Mouse (Mus musculus) MEL (cell line): ENCODE results near the gene Trappc10. TPM values are rescaled to one million over a fixed set of nuclear protein-coding genes. Genes with fewer than 3 reads are reported as not detected.
A peak's percentile ranks its signal among the peaks of the same experiment; 100 is the strongest.

ENCODE experiments used
- DNase-seq: peaks from one replicate; pipeline ENCODE4 v3.0.0; 2011; ENCODE audit warnings: low read depth, low spot score
- H3K27ac ChIP-seq: 2 replicates; pipeline ENCODE4 v1.5.1; 2012; ENCODE audit warnings: low read depth, mild to moderate bottlenecking, control low read depth, low read length, moderate library complexity; ENCODE audit not compliant: control insufficient read depth
- H3K27me3 ChIP-seq, 2 experiments: fragments of 150-350 bp in 1 of 2; sonication (generic) in 1 of 2; 2 replicates each; pipeline ENCODE4 v1.6.1; 2012; ENCODE audit warnings: low read length in 2 of 2, mild to moderate bottlenecking in 2 of 2, improper control_type of control experiment in 1 of 2, moderate library complexity in 1 of 2; ENCODE audit not compliant: insufficient read depth in 2 of 2, control insufficient read depth in 1 of 2
- H3K36me3 ChIP-seq, 2 experiments: 2 replicates each; pipeline ENCODE4 v1.6.1; 2012 to 2014; ENCODE audit warnings: low read length in 2 of 2, improper control_type of control experiment in 1 of 2, inconsistent platforms in 1 of 2, mild to moderate bottlenecking in 1 of 2; ENCODE audit not compliant: insufficient read depth in 2 of 2, control insufficient read depth in 1 of 2
- H3K4me1 ChIP-seq, 2 experiments: fragments of 150-350 bp in 1 of 2; sonication (generic) in 1 of 2; 2 replicates each; pipeline ENCODE4 v1.6.1; 2012; ENCODE audit warnings: low read length in 2 of 2, improper control_type of control experiment in 1 of 2, mild to moderate bottlenecking in 1 of 2; ENCODE audit not compliant: insufficient read depth in 2 of 2, control insufficient read depth in 1 of 2
- H3K4me3 ChIP-seq, 2 experiments: fragments of 150-350 bp in 1 of 2; sonication (generic) in 1 of 2; 2 replicates each; pipeline ENCODE4 v1.5.1; 2012; ENCODE audit warnings: low read depth in 2 of 2, low read length in 2 of 2, mild to moderate bottlenecking in 2 of 2, moderate library complexity in 2 of 2, control low read depth in 1 of 2, improper control_type of control experiment in 1 of 2; ENCODE audit not compliant: control insufficient read depth in 1 of 2, insufficient read depth in 1 of 2
- H3K79me2 ChIP-seq: 2 replicates; pipeline ENCODE4 v1.6.1; 2012; ENCODE audit warnings: mild to moderate bottlenecking, low read length, moderate library complexity; ENCODE audit not compliant: control insufficient read depth, poor library complexity, insufficient read depth
- H3K9ac ChIP-seq: 2 replicates; pipeline ENCODE4 v1.6.1; 2012; ENCODE audit warnings: low read depth, mild to moderate bottlenecking, control low read depth, low read length, moderate library complexity; ENCODE audit not compliant: control insufficient read depth, poor library complexity, severe bottlenecking
- H3K9me3 ChIP-seq: fragments of 150-350 bp; sonication (generic); replicated peaks from 2 replicates; pipeline ENCODE4 v1.6.1; 2012; ENCODE audit warnings: mild to moderate bottlenecking, low read length, improper control_type of control experiment, moderate library complexity; ENCODE audit not compliant: insufficient read depth
- BHLHE40 ChIP-seq: IDR thresholded peaks from 2 replicates; pipeline ENCODE4 v1.6.1; 2012; ENCODE audit warnings: low read depth, mild to moderate bottlenecking, inconsistent platforms, low read length, improper control_type of control experiment, borderline replicate concordance
- CTCF ChIP-seq, 3 experiments: IDR thresholded peaks in 2 of 3; conservative IDR thresholded peaks in 1 of 3; 2 replicates each; pipeline ENCODE4 v1.5.1; 2011 to 2012; ENCODE audit warnings: low read length in 3 of 3, low read depth in 2 of 3, mild to moderate bottlenecking in 2 of 3, improper control_type of control experiment in 1 of 3, inconsistent platforms in 1 of 3, mixed read lengths in 1 of 3, moderate library complexity in 1 of 3; ENCODE audit not compliant: control insufficient read depth in 1 of 3, insufficient read depth in 1 of 3, poor library complexity in 1 of 3, severe bottlenecking in 1 of 3
- ELF1 ChIP-seq: IDR thresholded peaks from 2 replicates; pipeline ENCODE4 v1.6.1; 2014; ENCODE audit warnings: low read depth, mild to moderate bottlenecking, inconsistent platforms, low read length, improper control_type of control experiment, moderate library complexity
- EP300 ChIP-seq, 2 experiments: IDR thresholded peaks; 2 replicates each; pipeline ENCODE4 v1.6.1; 2011; ENCODE audit warnings: improper control_type of control experiment in 2 of 2, low read length in 2 of 2, low read depth in 1 of 2, mild to moderate bottlenecking in 1 of 2
- ETS1 ChIP-seq: IDR thresholded peaks from 2 replicates; pipeline ENCODE4 v1.6.1; 2012; ENCODE audit warnings: low read depth, mild to moderate bottlenecking, inconsistent platforms, low read length, improper control_type of control experiment, moderate library complexity
- GABPA ChIP-seq: IDR thresholded peaks from 2 replicates; pipeline ENCODE4 v1.6.1; 2012; ENCODE audit warnings: low read depth, mild to moderate bottlenecking, inconsistent platforms, low read length, improper control_type of control experiment, moderate library complexity
- GATA1 ChIP-seq: IDR thresholded peaks from 2 replicates; pipeline ENCODE4 v1.6.1; 2011; ENCODE audit warnings: low read depth, low read length, improper control_type of control experiment
- HCFC1 ChIP-seq: IDR thresholded peaks from 2 replicates; pipeline ENCODE4 v1.6.1; 2012; ENCODE audit warnings: low read depth, mild to moderate bottlenecking, inconsistent platforms, low read length, improper control_type of control experiment, moderate library complexity
- JUND ChIP-seq: IDR thresholded peaks from 2 replicates; pipeline ENCODE4 v1.6.1; 2011; ENCODE audit warnings: low read depth, mild to moderate bottlenecking, improper control_type of control experiment, low read length
- KAT2A ChIP-seq: conservative IDR thresholded peaks from 2 replicates; pipeline ENCODE4 v1.6.1; 2012; ENCODE audit warnings: low read depth, low read length, improper control_type of control experiment, inconsistent platforms
- MAX ChIP-seq: IDR thresholded peaks from 2 replicates; pipeline ENCODE4 v1.6.1; 2011; ENCODE audit warnings: low read length, improper control_type of control experiment
- MAZ ChIP-seq: IDR thresholded peaks from 2 replicates; pipeline ENCODE4 v1.6.1; 2012; ENCODE audit warnings: low read depth, mild to moderate bottlenecking, inconsistent platforms, low read length, improper control_type of control experiment
- MEF2A ChIP-seq: IDR thresholded peaks from 2 replicates; pipeline ENCODE4 v1.6.1; 2014; ENCODE audit warnings: low read depth, mild to moderate bottlenecking, inconsistent platforms, low read length, improper control_type of control experiment; ENCODE audit not compliant: poor library complexity, insufficient replicate concordance, severe bottlenecking; ENCODE audit errors: extremely low read depth
- MXI1 ChIP-seq: IDR thresholded peaks from 2 replicates; pipeline ENCODE4 v1.6.1; 2011; ENCODE audit warnings: mild to moderate bottlenecking, low read depth, low read length, improper control_type of control experiment
- MYC ChIP-seq: IDR thresholded peaks from 2 replicates; pipeline ENCODE4 v1.6.1; 2011; ENCODE audit warnings: low read depth, mild to moderate bottlenecking, low read length, improper control_type of control experiment, moderate library complexity
- NELFE ChIP-seq: IDR thresholded peaks from 2 replicates; pipeline ENCODE4 v1.6.1; 2011; ENCODE audit warnings: low read depth, low read length, improper control_type of control experiment
- POLR2A ChIP-seq, 2 experiments: IDR thresholded peaks; 2 replicates each; pipeline ENCODE4 v1.6.1; 2011 to 2012; ENCODE audit warnings: low read length in 2 of 2, mild to moderate bottlenecking in 2 of 2, control low read depth in 1 of 2, improper control_type of control experiment in 1 of 2, low read depth in 1 of 2, moderate library complexity in 1 of 2; ENCODE audit not compliant: control insufficient read depth in 1 of 2, insufficient read depth in 1 of 2, poor library complexity in 1 of 2
- POLR2AphosphoS5 ChIP-seq: IDR thresholded peaks from 2 replicates; pipeline ENCODE4 v1.6.1; 2012; ENCODE audit warnings: low read depth, borderline replicate concordance, mild to moderate bottlenecking, inconsistent platforms, low read length, moderate library complexity, mixed read lengths
- RAD21 ChIP-seq: IDR thresholded peaks from 2 replicates; pipeline ENCODE4 v1.6.1; 2011; ENCODE audit warnings: mild to moderate bottlenecking, low read depth, low read length, improper control_type of control experiment
- RCOR1 ChIP-seq: IDR thresholded peaks from 2 replicates; pipeline ENCODE4 v1.6.1; 2012; ENCODE audit warnings: low read depth, mild to moderate bottlenecking, inconsistent platforms, low read length, improper control_type of control experiment
- SIN3A ChIP-seq: IDR thresholded peaks from 2 replicates; pipeline ENCODE4 v1.6.1; 2012; ENCODE audit warnings: low read length, improper control_type of control experiment, inconsistent platforms
- SMC3 ChIP-seq: IDR thresholded peaks from 2 replicates; pipeline ENCODE4 v1.6.1; 2011; ENCODE audit warnings: low read depth, low read length, improper control_type of control experiment
- TCF12 ChIP-seq: IDR thresholded peaks from 2 replicates; pipeline ENCODE4 v1.6.1; 2014; ENCODE audit warnings: low read depth, mild to moderate bottlenecking, inconsistent platforms, low read length, improper control_type of control experiment, moderate library complexity
- USF1 ChIP-seq: IDR thresholded peaks from 2 replicates; pipeline ENCODE4 v1.6.1; 2014; ENCODE audit warnings: low read depth, mild to moderate bottlenecking, inconsistent platforms, low read length, improper control_type of control experiment, moderate library complexity
- USF2 ChIP-seq, 2 experiments: IDR thresholded peaks; 2 replicates each; pipeline ENCODE4 v1.6.1; 2011 to 2012; ENCODE audit warnings: improper control_type of control experiment in 2 of 2, low read length in 2 of 2, borderline replicate concordance in 1 of 2, inconsistent platforms in 1 of 2, low read depth in 1 of 2, mild to moderate bottlenecking in 1 of 2; ENCODE audit not compliant: insufficient read depth in 1 of 2
- ZC3H11A ChIP-seq: IDR thresholded peaks from 2 replicates; pipeline ENCODE4 v1.6.1; 2012; ENCODE audit warnings: low read depth, mild to moderate bottlenecking, inconsistent platforms, low read length, improper control_type of control experiment
- ZKSCAN1 ChIP-seq: IDR thresholded peaks from 2 replicates; pipeline ENCODE4 v1.6.1; 2012; ENCODE audit warnings: low read depth, mild to moderate bottlenecking, inconsistent platforms, low read length, improper control_type of control experiment, moderate library complexity
- ZMIZ1 ChIP-seq: IDR thresholded peaks from 2 replicates; pipeline ENCODE4 v1.6.1; 2012; ENCODE audit warnings: low read depth, mild to moderate bottlenecking, inconsistent platforms, low read length, improper control_type of control experiment, moderate library complexity
- polyA plus RNA-seq, 2 experiments: library from polyadenylated mRNA; stranded (reverse) in 1 of 2; unstranded in 1 of 2; fragments of >175 nt in 1 of 2; fragments of >200 nt in 1 of 2; gene quantifications; 2 replicates each; pipeline versions ENCODE4 v1.2.1 to v1.2.4; 2012; ENCODE audit warnings: low replicate concordance in 2 of 2, low read depth in 1 of 2; ENCODE audit not compliant: insufficient read length in 2 of 2, insufficient read depth in 1 of 2, missing spikeins in 1 of 2
- total RNA-seq: library from RNA; depleted of rRNA; stranded (reverse); fragments of 300-350 nt; gene quantifications from 2 replicates; pipeline ENCODE4 v1.2.3, GENCODE M21; 2012; rRNA removed

Trappc10 gene
- total RNA-seq, result 26.0 and 26.1 TPM in 2 replicates
- polyA plus RNA-seq, result 10 to 100 TPM in 1 of 2 experiments, not detected in 1; 35.5 TPM

GRCm38 (mm10) chr10:78244438-78245224 lies at the start of gene Trappc10:
Gene Trappc10, minus strand, starts transcription at chr10:78244641.
- peak within 1 kb of the TSS; percentile 70 for H3K27ac ChIP-seq
- peak within 1 kb of the TSS; percentile 77 for H3K9ac ChIP-seq
- peaks cover 5 to 28% of the 10 kb centered on the region in 2 experiments for H3K4me1 ChIP-seq

DNA sequence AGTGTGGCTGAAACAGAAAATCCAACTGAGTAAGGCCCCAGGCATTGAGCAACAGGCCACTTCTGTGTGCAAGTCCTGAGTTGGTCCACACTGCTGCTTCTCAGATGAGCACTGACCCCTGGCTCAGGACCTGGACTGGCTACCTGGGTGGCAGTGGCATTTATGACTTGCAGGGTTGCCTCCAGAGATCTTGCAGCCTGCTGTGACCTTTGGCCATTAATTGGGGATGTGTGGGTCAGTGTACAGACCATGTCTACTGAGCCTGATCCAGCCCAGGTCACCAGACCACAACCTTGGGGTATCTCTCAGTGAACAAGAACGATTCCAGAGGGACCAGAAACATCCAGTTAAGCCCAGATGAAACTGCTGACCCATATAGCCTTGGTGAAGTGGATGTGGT lies 49.1 kb upstream of the Trappc10 start:
- no peak overlapping the region for H3K9ac ChIP-seq
- TF ChIP-seq HCFC1 (no peak), POLR2A (IDR thresholded peaks at IDR 0.05; ENCODE audit: control insufficient read depth in 1 of 2, insufficient read depth in 1 of 2, low read depth in 1 of 2, low read length in 2 of 2, poor library complexity in 1 of 2) (no peak), GATA1 (no peak), RAD21 (no peak), ZC3H11A (no peak), SIN3A (no peak), MXI1 (no peak), MAX (no peak), RCOR1 (no peak), BHLHE40 (no peak), KAT2A (no peak), MAZ (no peak), POLR2AphosphoS5 (no peak), ZMIZ1 (no peak), JUND (no peak), GABPA (no peak), SMC3 (no peak), TCF12 (no peak), USF2 (IDR thresholded peaks at IDR 0.05; ENCODE audit: borderline replicate concordance in 1 of 2, insufficient read depth in 1 of 2, low read depth in 1 of 2, low read length in 2 of 2) (no peak)
- H3K27ac ChIP-seq, result no peak overlapping the region
- DNase-seq, result no peak
- H3K36me3 ChIP-seq, result no peaks in the 10 kb centered on the region
- peaks cover 0 to 11% of the 10 kb centered on the region in 2 experiments; a peak in 3 of 4 replicates for H3K27me3 ChIP-seq
- H3K4me1 ChIP-seq, result no peaks in the 10 kb centered on the region
- no peaks in the 10 kb centered on the region for H3K79me2 ChIP-seq
- no peak overlapping the region for H3K4me3 ChIP-seq
- no peaks in the 10 kb centered on the region for H3K9me3 ChIP-seq

More at GRCm38 (mm10) chr10:78244438-78245224, at the start of gene Trappc10:
- Histone ChIP-seq H3K4me3 (peak within 1 kb of the TSS; percentile 78 to 90), H3K79me2 (peaks cover 25% of the 10 kb centered on the region), H3K9me3 (no peaks in the 10 kb centered on the region), H3K36me3 (peaks cover 2 to 26% of the 10 kb centered on the region in 2 experiments; a peak in 2 of 4 replicates), H3K27me3 (no peaks in the 10 kb centered on the region)
- peak; percentile 93 for DNase-seq
- TF ChIP-seq MEF2A (0 out of 2 replicates have a peak, but pooled peaks have one; percentile 25), MYC (0 out of 2 replicates have a peak, but pooled peaks have one; percentile 52), MAX (peak; percentile 87), ELF1 (peak; percentile 76), ZC3H11A (0 out of 2 replicates have a peak, but pooled peaks have one; percentile 11), MAZ (peak; percentile 25; the same call in 1 of the 2 replicates), CTCF (IDR thresholded peaks at IDR 0.05 in 2 of 3, conservative IDR thresholded peaks at IDR 0.05 in 1 of 3; ENCODE audit: control insufficient read depth in 1 of 3, insufficient read depth in 1 of 3, low read depth in 2 of 3, low read length in 3 of 3, poor library complexity in 1 of 3, severe bottlenecking in 1 of 3) (no peak), MXI1 (peak; percentile 97), USF1 (peak; percentile 65), SIN3A (peak; percentile 57), HCFC1 (peak; percentile 81), BHLHE40 (peak; percentile 91), ZMIZ1 (0 out of 2 replicates have a peak, but pooled peaks have one; percentile 32), POLR2A (IDR thresholded peaks at IDR 0.05; ENCODE audit: control insufficient read depth in 1 of 2, insufficient read depth in 1 of 2, low read depth in 1 of 2, low read length in 2 of 2, poor library complexity in 1 of 2) (peak; percentile 72 to 86), GABPA (no peak), NELFE (peak; percentile 66), EP300 (IDR thresholded peaks at IDR 0.05; ENCODE audit: low read depth in 1 of 2, low read length in 2 of 2) (no peak), ZKSCAN1 (no peak), GATA1 (peak; percentile 45; the same call in 1 of the 2 replicates), ETS1 (0 out of 2 replicates have a peak, but pooled peaks have one; percentile 25)
